Mouse (Mus musculus) WW6 (cell line): ENCODE results near the gene Noxred1.
"Not testable (repeated sequence)": the region's sequence is repeated elsewhere in the genome, so short reads cannot be mapped to it uniquely, and the experiment has no call there.

Experiments used
- DNase-seq: peaks from one replicate; pipeline ENCODE4 v3.0.0-alpha.2; 2013; ENCODE audit warnings: low read depth, low spot score

Noxred1 gene

GRCm38 (mm10) chr12:87229633-87230032, 8.9 kb downstream of the Noxred1 start:
- DNase-seq = no peak

- peak; percentile 62 for DNase-seq
Measured at GRCm38 (mm10) chr12:87226801-87227200, 11.7 kb downstream of the Noxred1 start.

- DNase-seq = peak; percentile 28
Measured at GRCm38 (mm10) chr12:87224950-87225349, 13.6 kb downstream of the Noxred1 start.

DNA sequence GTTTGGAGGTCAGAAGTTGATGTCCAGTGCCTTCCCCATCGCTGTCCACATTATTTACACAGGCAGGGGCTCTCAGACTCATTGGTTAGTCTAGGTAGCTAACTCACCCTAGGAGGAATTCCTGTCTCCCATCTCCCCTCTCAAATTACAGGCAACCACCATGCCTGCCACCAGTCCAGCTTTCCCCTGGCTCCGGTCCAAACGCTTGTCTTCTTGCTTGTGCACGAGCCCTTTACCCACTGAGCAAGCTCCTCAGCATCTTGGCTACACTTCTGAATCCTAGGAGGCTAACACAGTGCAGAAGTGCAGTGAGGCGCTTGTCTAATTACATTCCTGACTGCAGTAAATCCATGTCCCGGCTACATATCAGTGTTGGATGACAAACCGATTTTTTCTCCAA, 19.2 kb downstream of the Noxred1 start:
- no peak for DNase-seq

GRCm38 (mm10) chr12:87217596-87217995, 20.9 kb downstream of the Noxred1 start:
- no peak for DNase-seq

GRCm38 (mm10) chr12:87216053-87216452, 22.5 kb downstream of the Noxred1 start:
- no peak for DNase-seq

- DNase-seq = no peak
Measured at GRCm38 (mm10) chr12:87212844-87213606, 25.5 kb downstream of the Noxred1 start.

- not testable (repeated sequence) for DNase-seq
Measured at GRCm38 (mm10) chr12:87205789-87206188, 32.7 kb downstream of the Noxred1 start.

- no peak for DNase-seq
Measured at GRCm38 (mm10) chr12:87201694-87202093, 36.8 kb downstream of the Noxred1 start.

GRCm38 (mm10) chr12:87199973-87200586, 38.5 kb downstream of the Noxred1 start, which contains the start of gene Tmed8:
TSS of gene Tmed8 (minus strand) at chr12:87200454.
- DNase-seq = peak; percentile 49

DNA sequence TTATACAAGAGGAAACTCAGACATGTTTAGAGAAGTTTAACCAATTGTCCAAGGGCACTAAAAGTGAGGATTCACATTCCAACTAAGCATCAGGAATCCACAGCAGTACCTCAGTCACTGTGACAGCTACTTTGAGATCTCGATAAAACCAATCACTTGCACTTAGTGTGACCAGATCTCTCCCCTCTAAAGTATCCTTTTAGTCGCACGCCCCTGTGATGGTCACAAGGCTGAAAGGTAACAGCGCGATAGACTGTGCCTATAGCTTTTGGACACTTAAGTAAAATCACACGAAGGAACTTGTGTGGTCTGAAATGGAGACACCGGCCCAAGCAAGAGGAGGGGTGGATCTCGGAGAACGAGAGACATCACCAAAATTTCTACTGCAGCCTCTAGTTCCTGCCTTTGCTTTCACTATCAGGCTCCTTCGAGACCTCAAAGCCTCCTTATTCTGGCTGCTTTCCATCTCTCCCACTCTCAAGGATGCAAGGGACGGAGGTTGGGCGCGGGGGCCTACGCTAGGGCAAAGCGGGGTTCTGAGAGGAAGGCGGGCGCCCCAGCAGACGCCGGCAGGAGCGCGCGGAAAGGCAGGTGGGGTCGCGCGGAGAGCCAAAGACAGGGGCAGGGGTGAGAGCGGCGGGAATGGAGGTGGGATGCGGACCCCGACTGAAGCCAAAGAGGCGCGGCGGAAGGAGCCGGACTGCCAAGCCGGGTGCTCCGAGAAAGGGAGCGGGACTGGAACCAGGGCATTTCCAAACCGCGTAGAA, 39.1 kb downstream of the Noxred1 start, which contains the start of gene Samd15:
TSS of gene Samd15 (plus strand) at position 518 of the 767 bp plus-strand sequence.
- no peak for DNase-seq

DNA sequence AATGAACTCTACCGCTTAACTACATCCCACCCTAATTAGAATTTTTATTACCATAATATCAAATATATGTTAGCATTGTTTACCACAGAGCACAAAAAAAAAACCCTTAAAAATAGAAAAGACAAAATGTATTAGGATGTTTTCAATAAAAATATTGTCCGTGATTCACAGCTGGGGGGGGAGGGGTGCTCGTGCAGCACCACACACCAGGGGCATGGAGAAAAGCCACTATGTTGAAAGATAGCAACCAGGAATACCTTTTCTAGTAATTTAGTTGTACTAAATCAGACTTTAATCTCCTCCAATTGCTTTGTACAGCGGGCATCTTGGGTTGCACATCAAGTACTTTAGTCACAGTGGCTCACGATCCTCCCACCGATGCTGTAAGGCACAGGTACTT, 39.7 kb downstream of the Noxred1 start:
- no peak for DNase-seq

- DNase-seq = no peak
Measured at GRCm38 (mm10) chr12:87196310-87196709, 42.2 kb downstream of the Noxred1 start.

- no peak for DNase-seq
Measured at GRCm38 (mm10) chr12:87195069-87195468, 43.5 kb downstream of the Noxred1 start.

- DNase-seq = no peak
Measured at GRCm38 (mm10) chr12:87193008-87193407, 45.5 kb downstream of the Noxred1 start.

GRCm38 (mm10) chr12:87177631-87178030, 60.9 kb downstream of the Noxred1 start:
- DNase-seq = no peak

DNA sequence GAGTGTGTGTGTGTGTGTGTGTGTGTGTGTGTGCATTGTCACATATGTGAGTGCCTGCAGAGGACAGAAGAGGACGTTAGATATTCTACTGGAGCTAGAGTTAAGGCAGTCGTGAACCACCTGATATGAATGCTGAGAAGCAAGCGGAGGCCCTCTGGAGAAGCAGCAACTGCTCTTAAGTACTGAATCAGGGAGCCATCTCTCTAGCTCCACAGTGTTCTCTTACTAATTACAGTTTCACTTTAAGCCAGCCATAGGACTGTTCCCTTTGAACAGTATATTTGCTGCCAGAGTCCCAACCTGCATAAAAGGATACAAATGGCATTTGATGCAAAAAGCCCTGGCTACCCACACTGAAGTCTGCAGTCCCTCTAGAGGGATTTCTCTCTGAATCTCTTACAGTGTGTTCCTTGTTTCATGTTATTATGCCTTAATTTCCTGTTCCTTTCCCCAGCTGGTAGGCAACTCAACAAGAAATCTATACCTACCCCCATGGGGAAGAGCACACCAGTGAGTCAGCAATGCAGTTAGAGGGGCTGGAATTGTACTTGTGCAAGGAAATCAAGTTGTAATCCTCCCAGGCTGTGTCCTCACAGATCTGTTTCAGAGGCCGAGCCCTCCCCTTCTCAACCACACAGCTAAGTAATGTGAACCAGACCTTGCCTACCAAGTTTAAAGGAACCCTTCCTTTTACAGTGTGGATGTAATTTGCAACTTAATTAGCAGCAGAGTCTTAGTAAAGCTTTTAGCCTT, 63.2 kb downstream of the Noxred1 start:
- no peak for DNase-seq
